Mouse (Mus musculus) CH12.LX (cell line): ENCODE measurements at regions not wholly inside any gene's neighbourhood (a gene's known extent, or its start where the extent isn't known, plus 50 kb on each side); places are given as distances from the start of the nearest gene placed in this dataset.

ENCODE experiments used
- CHD1 ChIP-seq: IDR thresholded peaks from 2 replicates; pipeline ENCODE4 v1.6.1; 2012; ENCODE audit warnings: low read depth, low read length, improper control_type of control experiment, inconsistent platforms
- CTCF ChIP-seq, 2 experiments: IDR thresholded peaks in 1 of 2; conservative IDR thresholded peaks in 1 of 2; 2 replicates each; pipeline ENCODE4 v1.5.1; 2011 to 2012; ENCODE audit warnings: low read depth in 2 of 2, low read length in 2 of 2, improper control_type of control experiment in 1 of 2, inconsistent platforms in 1 of 2, mild to moderate bottlenecking in 1 of 2, moderate library complexity in 1 of 2
- ETS1 ChIP-seq: conservative IDR thresholded peaks from 2 replicates; pipeline ENCODE4 v1.6.1; 2012; ENCODE audit warnings: low read depth, mild to moderate bottlenecking, inconsistent platforms, low read length, improper control_type of control experiment, moderate library complexity
- GABPA ChIP-seq: IDR thresholded peaks from 2 replicates; pipeline ENCODE4 v1.6.1; 2012; ENCODE audit warnings: low read depth, low read length, improper control_type of control experiment, inconsistent platforms; ENCODE audit not compliant: insufficient replicate concordance
- HCFC1 ChIP-seq: IDR thresholded peaks from 2 replicates; pipeline ENCODE4 v1.6.1; 2012; ENCODE audit warnings: low read depth, mild to moderate bottlenecking, inconsistent platforms, low read length, improper control_type of control experiment
- MAZ ChIP-seq: IDR thresholded peaks from 2 replicates; pipeline ENCODE4 v1.6.1; 2012; ENCODE audit warnings: low read depth, mild to moderate bottlenecking, inconsistent platforms, low read length, improper control_type of control experiment, moderate library complexity
- MXI1 ChIP-seq: IDR thresholded peaks from 2 replicates; pipeline ENCODE4 v1.6.1; 2011; ENCODE audit warnings: mild to moderate bottlenecking, low read depth, low read length, improper control_type of control experiment
- POLR2A ChIP-seq: IDR thresholded peaks from 2 replicates; pipeline ENCODE4 v1.6.1; 2011; ENCODE audit warnings: low read depth, mild to moderate bottlenecking, improper control_type of control experiment, low read length
- TBP ChIP-seq: conservative IDR thresholded peaks from 2 replicates; pipeline ENCODE4 v1.6.1; 2011; ENCODE audit warnings: low read depth, low read length, improper control_type of control experiment
- USF2 ChIP-seq: conservative IDR thresholded peaks from 2 replicates; pipeline ENCODE4 v1.6.1; 2011; ENCODE audit warnings: low read depth, low read length, improper control_type of control experiment
- ZNF384 ChIP-seq: IDR thresholded peaks from 2 replicates; pipeline ENCODE4 v1.6.1; 2012; ENCODE audit warnings: low read depth, low read length, improper control_type of control experiment, inconsistent platforms

DNA sequence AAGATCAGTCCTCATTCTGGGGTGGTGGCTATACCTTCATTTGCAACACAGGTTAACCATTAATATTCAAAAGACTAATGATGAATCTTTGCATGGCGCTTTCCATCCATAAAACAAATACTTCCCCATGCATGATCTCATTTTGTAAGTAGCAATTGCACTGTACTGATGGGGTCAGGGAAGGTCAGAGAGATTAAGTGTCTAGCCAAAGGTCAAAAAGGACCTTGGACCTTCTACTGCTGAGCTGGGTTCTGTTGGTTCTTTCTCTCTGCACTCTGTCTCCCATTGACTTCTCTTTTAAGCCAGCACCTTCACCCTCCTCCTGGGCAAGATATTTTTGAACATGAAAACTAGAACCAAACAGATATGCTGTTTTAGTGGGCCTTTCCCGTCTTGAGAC is 161.9 kb upstream of the Bcl6 start:
- no peak for TF ChIP-seq CTCF (conservative IDR thresholded peaks at IDR 0.05 in 1 of 2, IDR thresholded peaks at IDR 0.05 in 1 of 2; ENCODE audit: low read depth in 2 of 2, low read length in 2 of 2)
- no peak for TF ChIP-seq POLR2A
- TF ChIP-seq HCFC1: no peak
- no peak for TF ChIP-seq MAZ
- no peak for TF ChIP-seq GABPA
- no peak for TF ChIP-seq ETS1
- TF ChIP-seq MXI1: no peak
- TF ChIP-seq USF2: no peak
- no peak for TF ChIP-seq ZNF384
- TF ChIP-seq CHD1: no peak
- TF ChIP-seq TBP: no peak
